Mouse (Mus musculus): ENCODE data around the gene Slc16a8. TPM values are rescaled to one million over a fixed set of nuclear protein-coding genes. Genes with fewer than 3 reads are reported as not detected.

Gene Slc16a8
- 0.60 TPM in 2 replicates for polyA plus RNA-seq (2015; fragmentation: Nextera tagmentation; extraction: Ambion mirVana)

DNA sequence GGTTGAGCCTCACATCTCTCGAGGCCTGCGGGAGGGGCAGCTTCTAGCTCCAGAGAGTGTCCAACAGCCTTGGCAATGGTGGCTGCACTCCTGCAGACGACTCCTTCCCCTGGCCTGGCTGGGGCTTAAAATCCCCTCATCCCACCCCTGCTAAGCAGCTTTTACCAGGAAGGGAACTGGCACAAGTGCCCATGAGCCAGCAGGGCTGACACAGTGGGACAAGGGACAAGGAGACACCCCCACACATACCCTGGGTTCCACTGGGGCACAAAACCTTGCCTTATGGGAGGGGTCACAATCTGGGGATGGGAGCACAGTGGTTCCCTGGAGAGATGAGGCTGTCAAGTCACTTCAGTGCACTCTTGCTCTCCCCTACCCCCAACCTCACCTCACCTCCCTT is at the start of gene Slc16a8:
Gene Slc16a8 (minus strand): TSS at position 101 of the 400 bp plus-strand sequence.
- whole genome bisulfite sequencing: 39% methylated on average over 3 of the region's 3 CpGs
- Histone ChIP-seq H3K4me1 (replicated peaks) (peaks cover 13% of the 10 kb centered on the region), H3K9me3 (replicated peaks) (no peaks in the 10 kb centered on the region), H3K4me2 (no peak within 1 kb of the TSS), H3K4me3 (no peak within 1 kb of the TSS), H3K27me3 (peaks cover 47% of the 10 kb centered on the region), H3K9ac (no peak within 1 kb of the TSS), H3K27ac (no peak within 1 kb of the TSS), H3K36me3 (no peaks in the 10 kb centered on the region)
- ATAC-seq (replicated peaks; ENCODE audit: insufficient number of reproducible peaks, insufficient read depth, low FRiP score, low read depth): no peak

- ATAC-seq (replicated peaks; ENCODE audit: insufficient number of reproducible peaks, insufficient read depth, low FRiP score, low read depth): no peak
- Histone ChIP-seq H3K9me3 (replicated peaks) (no peaks in the 10 kb centered on the region), H3K9ac (no peak overlapping the region), H3K36me3 (peaks cover 8% of the 10 kb centered on the region), H3K27ac (no peak overlapping the region), H3K4me3 (no peak overlapping the region), H3K4me1 (replicated peaks) (no peaks in the 10 kb centered on the region), H3K27me3 (no peaks in the 10 kb centered on the region; the same call in 1 of the 2 replicates), H3K4me2 (no peak overlapping the region)
- 76% methylated on average over 8 of the region's 8 CpGs for WGBS
These were observed 49.2 kb upstream of the Slc16a8 start for GRCm38 (mm10) chr15:79303725-79304124.

DNA sequence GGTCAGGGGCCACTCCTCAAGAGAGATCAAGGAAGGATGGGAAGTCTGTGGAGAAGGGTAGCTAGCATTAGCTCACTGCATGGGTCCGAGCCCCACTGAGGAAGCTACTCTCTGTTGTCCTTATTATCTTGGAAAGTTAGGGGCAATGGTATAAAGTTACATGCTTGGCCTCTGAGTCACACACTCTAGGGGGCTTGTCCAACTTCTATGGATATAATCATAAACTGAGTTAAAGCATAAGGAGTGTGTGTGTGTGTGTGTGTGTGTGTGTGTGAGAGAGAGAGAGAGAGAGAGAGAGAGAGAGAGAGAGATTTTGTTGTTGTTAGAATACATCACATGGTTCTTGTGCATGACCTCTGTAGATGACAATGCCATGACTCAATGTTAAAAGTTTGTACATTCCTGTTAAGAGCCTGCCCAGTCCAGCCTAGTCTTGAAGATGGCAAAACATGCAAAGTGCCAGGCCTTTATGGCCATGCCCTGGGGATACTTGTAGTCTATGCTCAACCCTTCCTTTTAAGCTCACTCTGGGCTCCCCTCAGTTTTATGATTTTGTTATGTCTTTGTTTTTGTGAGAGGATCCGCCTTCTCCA is 45.1 kb upstream of the Slc16a8 start:
- WGBS: 76% methylated on average over 2 of the region's 2 CpGs
- H3K36me3 ChIP-seq: no peaks in the 10 kb centered on the region
- no peak overlapping the region for H3K4me3 ChIP-seq
- no peak overlapping the region for H3K27ac ChIP-seq
- H3K9ac ChIP-seq: no peak overlapping the region
- H3K27me3 ChIP-seq: no peaks in the 10 kb centered on the region
- H3K4me1 ChIP-seq (replicated peaks): no peaks in the 10 kb centered on the region
- no peak for ATAC-seq (replicated peaks; ENCODE audit: insufficient number of reproducible peaks, insufficient read depth, low FRiP score, low read depth)
- H3K9me3 ChIP-seq (replicated peaks): no peaks in the 10 kb centered on the region
- H3K4me2 ChIP-seq: no peak overlapping the region

DNA sequence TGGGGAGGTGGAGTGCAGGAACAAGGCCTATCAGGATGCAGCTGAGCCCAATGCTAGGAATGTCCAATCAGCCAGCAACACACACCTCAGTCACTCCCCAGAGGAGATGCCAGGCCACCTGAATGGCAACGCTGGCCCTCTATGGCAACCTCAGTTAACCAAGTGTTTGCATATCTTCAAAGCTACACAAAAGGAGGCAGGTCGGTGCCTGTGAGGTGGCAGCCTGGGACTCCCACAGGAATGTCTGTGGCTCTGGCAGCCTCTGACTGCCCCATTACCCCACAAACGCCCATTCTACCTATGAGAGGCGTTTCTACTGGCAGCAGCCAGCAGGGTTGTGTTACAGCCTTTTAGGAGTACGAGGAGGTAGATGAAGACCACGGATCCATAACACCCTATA is 44.0 kb upstream of the Slc16a8 start:
- no peak overlapping the region for H3K27ac ChIP-seq
- H3K4me2 ChIP-seq: no peak overlapping the region
- WGBS: 77% methylated on average over 6 of the region's 6 CpGs
- no peaks in the 10 kb centered on the region for H3K27me3 ChIP-seq
- H3K36me3 ChIP-seq: no peaks in the 10 kb centered on the region
- H3K4me3 ChIP-seq: no peak overlapping the region
- no peak for ATAC-seq (replicated peaks; ENCODE audit: insufficient number of reproducible peaks, insufficient read depth, low FRiP score, low read depth)
- H3K9me3 ChIP-seq (replicated peaks): no peaks in the 10 kb centered on the region
- no peak overlapping the region for H3K9ac ChIP-seq
- H3K4me1 ChIP-seq (replicated peaks): no peaks in the 10 kb centered on the region

- Histone ChIP-seq H3K4me3 (no peak overlapping the region), H3K27me3 (no peaks in the 10 kb centered on the region), H3K4me1 (replicated peaks) (peaks cover 3% of the 10 kb centered on the region; the same call in 1 of the 2 replicates), H3K9ac (no peak overlapping the region), H3K36me3 (no peaks in the 10 kb centered on the region; the same call in 1 of the 2 replicates), H3K4me2 (no peak overlapping the region), H3K9me3 (replicated peaks) (no peaks in the 10 kb centered on the region), H3K27ac (no peak overlapping the region)
- no peak for ATAC-seq (replicated peaks; ENCODE audit: insufficient number of reproducible peaks, insufficient read depth, low FRiP score, low read depth)
- WGBS: 81% methylated on average over 9 of the region's 9 CpGs
These were observed 38.2 kb upstream of the Slc16a8 start for GRCm38 (mm10) chr15:79292779-79293178.

DNA sequence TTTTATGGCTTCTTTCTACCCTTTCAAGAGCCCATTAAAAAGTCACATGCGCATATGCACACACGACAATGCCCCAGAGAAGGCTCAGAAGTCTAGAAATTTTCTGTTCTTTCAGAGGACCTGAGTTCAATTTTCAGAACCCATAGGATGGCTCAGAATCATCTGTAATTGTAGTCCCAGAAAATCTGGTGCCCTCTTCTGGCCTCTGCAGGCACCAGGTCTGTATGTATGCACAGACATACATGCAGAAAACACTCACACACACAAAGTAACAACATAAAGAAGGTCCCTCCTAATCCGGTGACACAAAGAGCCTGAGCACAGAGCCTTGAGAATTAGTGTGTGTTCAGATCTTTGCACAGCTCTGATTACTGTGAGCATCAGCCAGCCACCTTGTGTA is 35.8 kb upstream of the Slc16a8 start:
- WGBS: 82% methylated on average over 3 of the region's 3 CpGs
- H3K4me3 ChIP-seq: no peak overlapping the region
- no peak for ATAC-seq (replicated peaks; ENCODE audit: insufficient number of reproducible peaks, insufficient read depth, low FRiP score, low read depth)
- no peak overlapping the region for H3K27ac ChIP-seq
- H3K4me1 ChIP-seq (replicated peaks): peaks cover 3% of the 10 kb centered on the region; the same call in 1 of the 2 replicates
- no peak overlapping the region for H3K4me2 ChIP-seq
- H3K27me3 ChIP-seq: no peaks in the 10 kb centered on the region
- H3K36me3 ChIP-seq: no peaks in the 10 kb centered on the region; the same call in 1 of the 2 replicates
- no peaks in the 10 kb centered on the region for H3K9me3 ChIP-seq (replicated peaks)
- H3K9ac ChIP-seq: no peak overlapping the region

GRCm38 (mm10) chr15:79289441-79289840 is 34.9 kb upstream of the Slc16a8 start:
- Histone ChIP-seq H3K4me2 (no peak overlapping the region), H3K9me3 (replicated peaks) (no peaks in the 10 kb centered on the region), H3K4me1 (replicated peaks) (peaks cover 3% of the 10 kb centered on the region; the same call in 1 of the 2 replicates), H3K4me3 (no peak overlapping the region), H3K9ac (no peak overlapping the region), H3K27ac (no peak overlapping the region), H3K27me3 (no peaks in the 10 kb centered on the region), H3K36me3 (no peaks in the 10 kb centered on the region; the same call in 1 of the 2 replicates)
- 79% methylated on average over 12 of the region's 12 CpGs for WGBS
- ATAC-seq (replicated peaks; ENCODE audit: insufficient number of reproducible peaks, insufficient read depth, low FRiP score, low read depth): no peak

GRCm38 (mm10) chr15:79288387-79288786 is 33.8 kb upstream of the Slc16a8 start:
- no peak for ATAC-seq (replicated peaks; ENCODE audit: insufficient number of reproducible peaks, insufficient read depth, low FRiP score, low read depth)
- no peak overlapping the region for H3K4me2 ChIP-seq
- H3K27ac ChIP-seq: no peak overlapping the region
- H3K4me1 ChIP-seq (replicated peaks): peaks cover 3% of the 10 kb centered on the region; the same call in 1 of the 2 replicates
- H3K36me3 ChIP-seq: no peaks in the 10 kb centered on the region; the same call in 1 of the 2 replicates
- no peaks in the 10 kb centered on the region for H3K9me3 ChIP-seq (replicated peaks)
- H3K9ac ChIP-seq: no peak overlapping the region
- H3K4me3 ChIP-seq: no peak overlapping the region
- H3K27me3 ChIP-seq: no peaks in the 10 kb centered on the region
- WGBS: 63% methylated on average over 3 of the region's 3 CpGs

GRCm38 (mm10) chr15:79287091-79287490 is 32.5 kb upstream of the Slc16a8 start:
- Histone ChIP-seq H3K9ac (no peak overlapping the region), H3K27ac (no peak overlapping the region), H3K4me2 (no peak overlapping the region), H3K4me3 (no peak overlapping the region), H3K9me3 (replicated peaks) (no peaks in the 10 kb centered on the region), H3K27me3 (no peaks in the 10 kb centered on the region), H3K36me3 (no peaks in the 10 kb centered on the region; the same call in 1 of the 2 replicates), H3K4me1 (replicated peaks) (peaks cover 3% of the 10 kb centered on the region; the same call in 1 of the 2 replicates)
- WGBS: 92% methylated on average over 7 of the region's 7 CpGs
- ATAC-seq (replicated peaks; ENCODE audit: insufficient number of reproducible peaks, insufficient read depth, low FRiP score, low read depth): no peak

DNA sequence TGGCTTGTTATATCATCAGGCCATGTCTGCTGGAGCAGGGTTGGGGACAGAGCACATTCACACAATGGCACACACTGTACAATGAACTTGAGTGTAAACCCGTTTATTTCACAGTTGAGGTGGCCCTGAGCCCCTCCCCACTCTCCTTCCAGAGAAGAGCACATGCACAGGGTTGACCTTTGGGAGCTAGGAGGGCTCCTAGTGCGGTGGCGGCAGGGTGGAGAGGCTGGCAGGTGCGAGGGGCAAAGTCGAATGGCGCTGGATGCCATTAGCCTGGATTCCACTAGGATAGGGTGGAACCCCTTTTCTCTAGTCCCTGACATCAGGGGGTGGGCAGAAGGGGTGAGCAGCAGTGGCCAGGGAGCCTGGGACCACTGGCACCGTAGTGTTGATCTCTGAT is 31.6 kb upstream of the Slc16a8 start:
- H3K27me3 ChIP-seq: no peaks in the 10 kb centered on the region
- H3K36me3 ChIP-seq: no peaks in the 10 kb centered on the region; the same call in 1 of the 2 replicates
- H3K4me2 ChIP-seq: no peak overlapping the region
- H3K9me3 ChIP-seq (replicated peaks): no peaks in the 10 kb centered on the region
- ATAC-seq (replicated peaks; ENCODE audit: insufficient number of reproducible peaks, insufficient read depth, low FRiP score, low read depth): no peak
- H3K9ac ChIP-seq: no peak overlapping the region
- peaks cover 5% of the 10 kb centered on the region; the same call in 1 of the 2 replicates for H3K4me1 ChIP-seq (replicated peaks)
- no peak overlapping the region for H3K4me3 ChIP-seq
- WGBS: 82% methylated on average over 7 of the region's 7 CpGs
- no peak overlapping the region for H3K27ac ChIP-seq

GRCm38 (mm10) chr15:79285399-79285798 is 30.8 kb upstream of the Slc16a8 start, which contains the start of gene Baiap2l2:
Gene Baiap2l2 (minus strand): TSS chr15:79285537.
- Histone ChIP-seq H3K4me2 (no peak within 1 kb of the TSS), H3K36me3 (no peaks in the 10 kb centered on the region; the same call in 1 of the 2 replicates), H3K4me1 (replicated peaks) (peaks cover 10% of the 10 kb centered on the region), H3K9ac (no peak within 1 kb of the TSS), H3K27me3 (no peaks in the 10 kb centered on the region), H3K27ac (no peak within 1 kb of the TSS), H3K4me3 (no peak within 1 kb of the TSS), H3K9me3 (replicated peaks) (no peaks in the 10 kb centered on the region)
- no peak for ATAC-seq (replicated peaks; ENCODE audit: insufficient number of reproducible peaks, insufficient read depth, low FRiP score, low read depth)
- WGBS: 80% methylated on average over 10 of the region's 10 CpGs

GRCm38 (mm10) chr15:79283371-79283770 is 28.8 kb upstream of the Slc16a8 start:
- peaks cover 10% of the 10 kb centered on the region for H3K4me1 ChIP-seq (replicated peaks)
- H3K9ac ChIP-seq: no peak overlapping the region
- no peak for ATAC-seq (replicated peaks; ENCODE audit: insufficient number of reproducible peaks, insufficient read depth, low FRiP score, low read depth)
- no peaks in the 10 kb centered on the region for H3K9me3 ChIP-seq (replicated peaks)
- H3K27me3 ChIP-seq: no peaks in the 10 kb centered on the region
- no peak overlapping the region for H3K4me2 ChIP-seq
- 81% methylated on average over 4 of the region's 4 CpGs for WGBS
- no peak overlapping the region for H3K27ac ChIP-seq
- H3K4me3 ChIP-seq: no peak overlapping the region
- H3K36me3 ChIP-seq: no peaks in the 10 kb centered on the region

Measured in heart, embryonic 15.5 days (tissue).